Mouse (Mus musculus): ENCODE results near the gene Dscam.

Gene Dscam

GRCm38 (mm10) chr16:97105266-97105665 lies 65.3 kb downstream of the Dscam start:
- no peak for DNase-seq (ENCODE audit: low read depth)

- no peak for DNase-seq (ENCODE audit: low read depth)
Observed at GRCm38 (mm10) chr16:97103046-97103445, 67.5 kb downstream of the Dscam start.

- DNase-seq (ENCODE audit: low read depth): no peak
Observed at GRCm38 (mm10) chr16:97100091-97100490, 70.5 kb downstream of the Dscam start.

- no peak for DNase-seq (ENCODE audit: low read depth)
Observed at GRCm38 (mm10) chr16:97098508-97098907, 72.0 kb downstream of the Dscam start.

- DNase-seq (ENCODE audit: low read depth): peak; percentile 40
Observed at GRCm38 (mm10) chr16:97096709-97097108, 73.8 kb downstream of the Dscam start.

GRCm38 (mm10) chr16:97095496-97095895 lies 75.1 kb downstream of the Dscam start:
- DNase-seq (ENCODE audit: low read depth): no peak

GRCm38 (mm10) chr16:97089339-97089738 lies 81.2 kb downstream of the Dscam start:
- no peak for DNase-seq (ENCODE audit: low read depth)

GRCm38 (mm10) chr16:97083694-97084093 lies 86.9 kb downstream of the Dscam start:
- no peak for DNase-seq (ENCODE audit: low read depth)

GRCm38 (mm10) chr16:97075920-97076572 lies 94.5 kb downstream of the Dscam start:
- no peak for DNase-seq (ENCODE audit: low read depth)

- no peak for DNase-seq (ENCODE audit: low read depth)
Observed at GRCm38 (mm10) chr16:97075137-97075902, 95.2 kb downstream of the Dscam start.

GRCm38 (mm10) chr16:97073847-97074246 lies 96.7 kb downstream of the Dscam start:
- no peak for DNase-seq (ENCODE audit: low read depth)

GRCm38 (mm10) chr16:97072624-97073023 lies 97.9 kb downstream of the Dscam start:
- no peak for DNase-seq (ENCODE audit: low read depth)

GRCm38 (mm10) chr16:97066856-97067255 lies 103.7 kb downstream of the Dscam start:
- DNase-seq (ENCODE audit: low read depth): no peak

GRCm38 (mm10) chr16:97062207-97062606 lies 108.3 kb downstream of the Dscam start:
- no peak for DNase-seq (ENCODE audit: low read depth)

GRCm38 (mm10) chr16:97061390-97061789 lies 109.2 kb downstream of the Dscam start:
- DNase-seq (ENCODE audit: low read depth): no peak

- no peak for DNase-seq (ENCODE audit: low read depth)
Observed at GRCm38 (mm10) chr16:97060736-97061135, 109.8 kb downstream of the Dscam start.

GRCm38 (mm10) chr16:97060276-97060675 lies 110.3 kb downstream of the Dscam start:
- DNase-seq (ENCODE audit: low read depth): no peak

- no peak for DNase-seq (ENCODE audit: low read depth)
Observed at GRCm38 (mm10) chr16:97035271-97035670, 135.3 kb downstream of the Dscam start.

GRCm38 (mm10) chr16:97033540-97034058 lies 137.0 kb downstream of the Dscam start:
- no peak for DNase-seq (ENCODE audit: low read depth)

- no peak for DNase-seq (ENCODE audit: low read depth)
Observed at GRCm38 (mm10) chr16:97027701-97028100, 142.9 kb downstream of the Dscam start.

- no peak for DNase-seq (ENCODE audit: low read depth)
Observed at GRCm38 (mm10) chr16:97026803-97027202, 143.7 kb downstream of the Dscam start.

GRCm38 (mm10) chr16:97024406-97024805 lies 146.1 kb downstream of the Dscam start:
- no peak for DNase-seq (ENCODE audit: low read depth)

- no peak for DNase-seq (ENCODE audit: low read depth)
Observed at GRCm38 (mm10) chr16:97021496-97021895, 149.1 kb downstream of the Dscam start.
